Mouse (Mus musculus) frontal cortex, postnatal 10 days (tissue): ENCODE measurements at regions not wholly inside any gene's neighbourhood (a gene's known extent, or its start where the extent isn't known, plus 50 kb on each side); places are given as distances from the start of the nearest gene placed in this dataset.

Source experiments
- DNase-seq, 2 experiments: peaks; one replicate each; pipeline ENCODE4 v3.0.0; 2022; ENCODE audit warnings: low spot score in 2 of 2, mixed read lengths in 1 of 2

- no peak for DNase-seq
Measured at GRCm38 (mm10) chr15:8582676-8583075, 62.9 kb upstream of the Gm2310 start.

GRCm38 (mm10) chr15:8581146-8581913 lies 61.6 kb upstream of the Gm2310 start:
- DNase-seq = no peak

- no peak for DNase-seq
Measured at GRCm38 (mm10) chr15:8580077-8580476, 60.3 kb upstream of the Gm2310 start.

GRCm38 (mm10) chr15:8577480-8577881 lies 57.7 kb upstream of the Gm2310 start:
- DNase-seq = peak in 1 of 2 experiments; percentile 15

- DNase-seq = no peak
Measured at GRCm38 (mm10) chr15:8576975-8577374, 57.2 kb upstream of the Gm2310 start.

GRCm38 (mm10) chr15:8569617-8570016 lies 49.9 kb upstream of the Gm2310 start:
- no peak for DNase-seq
